Mouse (Mus musculus) adrenal gland, adult 8-10 months (tissue): Measurements from ENCODE around the gene Snrpe. TPM values are rescaled to one million over a fixed set of nuclear protein-coding genes. Genes with fewer than 3 reads are reported as not detected.

Source experiments
- DNase-seq: peaks from one replicate; pipeline ENCODE4 v3.0.0; 2022
- total RNA-seq, 4 experiments: library from RNA; stranded (reverse); gene quantifications; 2 replicates each; pipeline ENCODE4 v1.2.4; 2022

Snrpe gene
- total RNA-seq, result 100 to 1,000 TPM in 2 of 4 experiments, 10 to 100 TPM in 2; 98.3 to 118 (median 103) TPM

DNA sequence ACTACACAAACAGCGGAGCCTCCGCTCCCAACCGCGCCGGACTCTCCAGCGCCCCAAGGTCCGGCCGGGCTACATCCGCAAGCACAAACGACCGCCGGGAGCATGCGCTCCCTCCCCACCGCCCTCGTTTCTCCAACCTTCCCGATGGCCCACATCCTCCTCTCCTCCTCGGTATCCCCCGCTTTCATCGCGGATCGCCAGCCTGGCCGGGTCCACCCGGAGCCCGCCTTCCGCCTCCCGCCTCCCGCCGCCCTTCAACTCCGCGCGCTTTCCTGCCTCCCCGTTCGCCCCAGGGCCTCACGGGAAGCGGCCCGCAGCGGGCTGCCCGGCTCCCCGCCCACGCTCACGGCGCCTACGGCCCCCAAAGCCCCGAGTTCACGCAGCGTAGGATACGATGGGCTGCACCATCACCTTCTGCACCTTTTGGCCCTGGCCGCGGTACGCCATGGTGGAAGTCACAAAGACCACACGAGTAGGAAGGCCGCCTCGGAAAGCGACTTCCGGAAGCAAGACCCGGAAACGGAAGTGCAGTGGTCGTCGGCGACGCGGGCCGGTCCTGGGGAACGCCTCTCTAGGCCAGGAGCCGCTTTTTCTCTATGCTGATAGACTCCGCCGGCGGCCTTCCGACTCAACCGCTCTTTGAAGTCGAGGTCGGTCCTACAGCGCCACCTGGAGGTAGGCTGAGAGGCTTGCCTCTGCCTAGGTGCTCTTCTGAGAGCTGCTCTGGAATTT is at the start of gene Snrpe:
Snrpe (minus strand) TSS at position 521 of the 732 bp plus-strand sequence.
- peak; percentile 93 for DNase-seq

DNA sequence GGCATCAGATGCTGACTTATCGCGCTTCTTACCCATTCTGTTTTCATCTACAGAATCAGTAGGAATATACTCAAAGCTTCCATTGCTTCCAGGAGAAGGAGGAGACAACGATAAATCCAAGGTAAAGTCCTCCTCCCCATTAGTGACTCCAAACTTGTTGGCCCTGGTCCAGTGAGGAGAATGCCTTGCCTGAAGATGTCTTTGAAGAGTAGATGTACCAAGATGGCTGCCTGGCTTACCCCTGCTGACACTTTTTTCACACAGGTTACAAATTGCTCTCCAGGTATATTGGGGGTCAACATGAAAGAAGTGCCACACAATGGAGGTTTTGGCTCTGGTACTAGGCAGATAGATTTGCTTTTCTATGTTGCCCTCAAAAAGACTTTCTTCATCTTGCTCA is 48.8 kb upstream of the Snrpe start:
- DNase-seq, result no peak

GRCm38 (mm10) chr1:133656811-133657210 is 46.7 kb upstream of the Snrpe start:
- DNase-seq, result no peak

DNA sequence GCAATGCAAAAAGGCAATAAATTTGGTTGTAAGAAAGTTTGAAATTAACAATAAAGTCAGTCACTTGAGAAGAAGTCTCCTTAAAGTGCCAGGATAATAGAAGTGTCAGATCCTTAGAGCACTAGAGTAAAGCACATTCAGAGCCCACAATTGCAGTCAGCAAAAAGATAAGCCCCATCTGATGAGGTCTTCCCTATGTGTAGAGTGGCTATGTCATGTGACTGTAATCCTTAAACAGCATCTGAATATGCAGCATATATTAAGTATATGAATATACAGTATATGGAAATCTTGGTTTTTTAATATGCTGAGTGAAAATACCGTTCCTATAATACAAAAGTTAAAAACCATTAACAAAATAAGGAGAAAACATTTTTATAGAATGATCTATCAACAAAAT is 42.9 kb upstream of the Snrpe start:
- DNase-seq, result no peak

DNA sequence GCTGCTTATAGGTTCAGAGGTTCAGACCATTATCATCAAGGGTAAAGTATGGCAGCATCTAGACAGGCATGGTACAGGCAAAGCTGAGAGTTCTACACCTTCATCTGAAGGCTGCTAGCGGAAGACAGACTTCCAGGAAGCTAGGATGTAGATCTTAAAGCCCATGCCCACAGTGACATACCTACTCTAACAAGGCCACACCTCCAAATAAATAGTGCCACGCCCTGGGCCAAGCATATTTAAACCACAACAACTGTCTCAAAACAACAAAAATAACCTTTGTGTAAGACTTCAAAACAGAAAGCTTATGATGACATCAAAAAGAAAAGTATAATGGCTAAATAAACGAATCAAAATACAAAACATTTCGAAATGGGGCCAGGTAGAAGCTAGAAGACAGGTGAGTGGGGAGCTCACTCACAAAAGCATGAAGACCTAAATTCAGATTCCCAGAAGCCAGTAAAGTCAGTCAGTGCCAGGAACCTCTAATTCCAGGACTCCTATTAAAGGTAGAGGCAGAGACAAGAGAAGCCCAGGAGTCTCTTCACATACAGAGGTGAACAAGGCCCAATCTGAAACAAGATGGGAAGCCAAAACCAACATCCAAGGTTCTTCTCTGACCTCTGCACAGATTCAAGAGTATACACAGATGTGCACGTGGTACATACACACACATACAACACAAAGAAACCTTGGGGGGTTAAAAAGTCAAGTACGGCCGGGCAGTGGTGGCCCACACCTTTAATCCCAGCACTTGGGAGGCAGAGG is 40.4 kb upstream of the Snrpe start:
- no peak for DNase-seq

GRCm38 (mm10) chr1:133645652-133646051 is 35.6 kb upstream of the Snrpe start:
- no peak for DNase-seq

DNA sequence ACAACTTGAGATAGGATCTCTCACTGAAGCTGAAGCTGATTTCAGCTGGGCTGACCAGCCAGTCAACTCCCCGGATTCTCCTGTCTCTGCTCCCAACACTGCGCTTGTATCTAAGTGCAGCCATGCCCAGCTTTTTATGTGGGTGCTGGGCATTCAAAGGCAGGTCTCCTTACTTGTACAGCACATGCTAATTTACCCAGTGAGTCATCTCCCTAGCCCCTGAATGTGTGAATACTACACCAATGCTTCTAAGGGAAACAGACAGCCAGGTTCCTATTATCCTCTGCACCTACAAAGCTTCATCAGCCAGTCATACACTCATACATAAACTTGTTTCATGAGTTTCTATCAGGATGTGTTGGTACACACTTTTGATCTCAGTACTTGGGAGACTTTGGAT is 31.1 kb upstream of the Snrpe start:
- no peak for DNase-seq

DNA sequence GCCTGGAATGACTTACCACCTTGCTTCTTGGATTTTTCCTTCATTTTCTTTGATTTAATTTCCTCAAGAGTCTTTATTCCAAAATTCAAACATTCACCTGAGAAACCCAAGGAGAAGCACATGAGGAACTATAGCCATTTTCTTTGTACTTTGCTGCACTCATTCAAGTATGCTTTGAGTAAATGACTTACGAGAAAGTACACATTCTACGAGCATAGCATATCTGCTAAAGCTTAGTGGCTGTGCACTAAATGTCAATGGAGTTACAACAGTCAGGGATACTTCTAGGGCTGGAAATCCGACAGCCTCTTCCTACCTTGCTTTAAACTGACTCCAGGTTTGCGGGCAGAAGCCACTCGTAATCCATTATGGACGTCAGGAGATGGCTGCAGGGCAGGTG is 28.4 kb upstream of the Snrpe start:
- no peak for DNase-seq

DNA sequence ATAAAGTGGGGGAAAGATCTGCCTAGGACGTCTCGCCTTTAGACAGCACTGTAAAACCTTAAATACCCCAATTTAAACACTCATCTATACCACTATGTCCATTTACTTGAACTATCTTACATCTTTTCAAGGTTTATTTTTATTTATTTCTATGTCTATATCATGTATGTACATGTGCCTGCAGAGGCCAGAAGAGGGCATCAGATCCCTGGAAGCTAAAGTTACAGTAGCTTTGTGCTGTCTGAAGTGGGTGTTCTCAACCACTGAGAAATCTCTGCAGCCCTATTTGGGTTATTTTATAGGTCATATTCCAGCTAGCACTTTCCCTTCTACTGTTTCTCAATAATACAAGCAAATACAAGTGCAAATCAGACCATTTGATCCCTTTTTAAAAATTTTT is 22.1 kb upstream of the Snrpe start:
- DNase-seq, result no peak

DNA sequence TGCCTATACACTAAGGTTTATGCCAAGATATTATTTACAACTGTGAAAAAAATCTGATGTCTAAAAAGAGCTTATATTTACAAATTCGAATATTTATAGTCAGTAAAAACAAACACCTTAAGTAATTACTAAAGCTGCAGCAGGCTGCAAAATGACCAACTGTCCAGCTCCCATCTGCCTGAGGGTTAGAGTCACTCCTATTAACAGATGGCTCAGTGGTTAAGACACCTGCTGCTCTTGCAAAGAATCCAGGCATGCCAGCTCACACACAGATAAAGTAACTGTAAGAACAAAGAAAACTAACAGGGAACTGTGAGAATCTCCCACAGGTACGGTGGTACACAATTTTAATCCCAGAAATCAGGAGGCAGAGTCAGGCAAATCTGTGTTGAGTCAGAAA is 15.0 kb upstream of the Snrpe start:
- DNase-seq, result no peak

- DNase-seq, result no peak
These were observed 8.2 kb upstream of the Snrpe start for GRCm38 (mm10) chr1:133618311-133618710.

GRCm38 (mm10) chr1:133617908-133618307 is 7.8 kb upstream of the Snrpe start:
- DNase-seq, result no peak

- DNase-seq, result no peak
These were observed 3.7 kb upstream of the Snrpe start for GRCm38 (mm10) chr1:133613817-133614216.

GRCm38 (mm10) chr1:133611436-133611835 is 1.3 kb upstream of the Snrpe start:
- no peak for DNase-seq

GRCm38 (mm10) chr1:133610601-133611000 is 510 bp upstream of the Snrpe start:
- DNase-seq, result no peak

DNA sequence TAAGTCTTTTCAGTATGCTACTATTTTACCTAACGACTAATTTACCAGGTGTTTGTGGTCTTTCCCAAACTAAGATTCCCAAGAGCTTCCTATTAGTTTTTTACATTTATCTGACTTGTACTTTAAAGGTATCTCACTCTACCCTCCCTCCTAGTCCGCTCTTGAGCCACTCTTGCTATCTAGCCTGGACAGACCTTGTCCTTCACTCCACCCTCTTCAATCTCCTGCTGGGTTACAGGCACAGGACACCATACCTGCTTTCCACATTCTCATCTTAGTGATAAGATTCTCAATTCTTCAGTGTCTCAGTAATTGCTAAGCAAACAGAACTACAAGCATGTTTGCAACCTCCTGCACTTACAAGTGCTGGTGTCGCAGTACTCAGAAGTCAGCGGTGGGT is 6.9 kb downstream of the Snrpe start:
- no peak for DNase-seq

DNA sequence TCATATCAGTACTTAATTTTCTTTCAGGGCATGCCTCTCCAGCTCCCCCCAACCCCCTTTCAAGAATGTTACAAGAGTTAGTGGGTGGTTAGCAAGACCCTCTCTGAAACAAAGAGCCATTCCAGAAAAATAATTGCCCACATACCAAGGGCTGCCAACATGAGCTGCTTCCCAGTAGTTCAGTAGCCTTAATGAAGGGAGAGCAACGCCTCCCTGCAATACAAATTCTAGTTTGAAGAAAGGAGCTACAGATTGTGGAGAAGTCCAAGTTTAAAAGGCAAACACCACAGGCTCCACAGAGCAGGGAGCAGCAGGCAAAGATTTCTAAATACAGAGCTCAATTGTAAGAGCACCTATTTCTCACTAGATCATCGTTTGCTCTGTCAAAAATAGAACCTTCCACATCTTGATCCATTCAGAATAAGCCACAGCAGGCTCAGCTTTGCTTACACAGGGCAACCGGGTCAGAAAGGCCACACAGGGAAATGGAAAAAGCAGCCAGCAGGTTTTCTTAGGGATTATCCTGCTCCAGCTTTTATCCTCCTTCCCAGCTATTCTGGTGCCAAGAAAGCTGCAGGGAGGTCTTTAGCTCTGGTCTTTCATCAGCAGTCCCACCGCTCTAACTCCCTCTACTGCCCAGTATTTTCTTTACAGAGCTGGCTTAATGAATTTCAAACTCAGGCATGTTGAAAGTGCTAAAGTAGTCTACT is 13.6 kb downstream of the Snrpe start:
- no peak for DNase-seq

DNA sequence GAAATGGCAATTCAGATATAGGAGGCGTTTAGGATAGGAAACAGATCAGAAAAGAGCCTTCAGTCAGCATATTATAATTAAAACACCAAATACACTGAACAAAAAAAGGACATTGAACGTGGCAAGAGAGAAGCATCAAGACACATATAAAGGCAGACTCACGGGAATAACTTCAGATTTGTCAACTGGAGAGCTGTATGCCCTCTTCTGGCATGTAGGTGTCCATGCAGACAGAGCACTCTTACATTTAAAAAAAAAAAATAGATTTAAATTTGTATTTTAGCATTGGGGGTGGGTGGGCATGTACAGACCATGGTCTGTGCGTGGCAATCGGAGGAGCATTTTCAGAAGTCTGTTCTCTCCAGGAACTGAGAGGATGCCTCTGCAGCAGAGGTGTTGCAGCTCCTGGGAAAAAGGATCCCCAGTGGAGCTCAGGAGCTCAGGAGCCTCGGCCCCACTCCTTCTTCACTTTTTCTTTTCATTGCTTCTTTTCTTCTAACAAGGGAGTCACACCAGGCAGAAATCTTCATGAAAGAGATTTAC is 24.0 kb downstream of the Snrpe start:
- no peak for DNase-seq

DNA sequence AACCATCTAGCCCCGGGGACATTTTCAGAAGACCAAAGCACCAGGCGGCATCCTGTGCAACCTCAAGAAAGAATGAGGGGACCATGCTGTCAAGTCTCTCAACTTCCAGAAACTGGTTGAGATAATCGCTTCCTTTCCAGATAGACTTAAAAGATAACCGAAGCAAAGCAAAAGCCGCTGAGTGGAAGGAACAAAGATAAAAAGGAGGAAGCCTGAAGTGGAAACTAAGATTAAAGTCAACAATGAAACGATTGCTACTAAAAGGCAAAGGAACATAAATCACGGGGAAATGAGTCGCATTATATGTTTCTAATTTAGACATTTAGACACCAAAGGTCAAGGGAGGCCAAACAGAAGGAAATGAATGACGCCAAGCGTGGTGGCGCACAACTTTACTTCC is 38.8 kb downstream of the Snrpe start:
- no peak for DNase-seq
